Mouse (Mus musculus) spleen, adult 2 months (tissue): ENCODE results near the gene Fgfr2.

Source experiments
- CTCF ChIP-seq: fragments of 200-500 bp; IDR thresholded peaks from 2 replicates; pipeline ENCODE4 v1.5.1; 2011; ENCODE audit warnings: mild to moderate bottlenecking, inconsistent platforms; ENCODE audit not compliant: insufficient read depth, insufficient read length, insufficient replicate concordance; ENCODE audit errors: extremely low read depth
- POLR2A ChIP-seq: fragments of 200-500 bp; IDR thresholded peaks from 2 replicates; pipeline ENCODE4 v1.6.1; 2011; ENCODE audit warnings: low read depth, low read length, inconsistent platforms

DNA sequence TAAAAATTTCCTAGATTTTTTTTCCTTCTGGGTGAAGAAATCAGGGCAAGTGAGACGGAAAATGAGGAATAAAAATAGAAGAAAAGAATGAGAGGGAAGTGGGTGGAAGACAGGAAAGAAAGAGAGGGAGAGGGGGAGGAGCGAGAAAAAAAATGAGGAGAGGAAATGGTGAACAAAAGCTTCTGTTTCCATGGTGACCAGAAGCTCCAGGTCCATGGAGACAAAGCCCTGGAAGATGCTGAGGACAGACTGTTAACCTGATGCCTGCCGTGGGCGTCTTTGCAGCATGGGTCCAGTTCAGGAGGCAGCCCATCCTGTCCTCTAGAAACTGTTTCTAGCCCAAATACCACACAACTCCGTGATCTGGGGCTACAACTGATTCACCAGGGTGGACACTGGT is 950.9 kb downstream of the Fgfr2 start:
- TF ChIP-seq CTCF (no peak), POLR2A (no peak)
